Comparison of ENCODE assay signal across 11 mouse cellular contexts in genomic region chr2:181766672-181767557, GRCm38 (mm10). TPM values are rescaled to one million over a fixed set of nuclear protein-coding genes. Genes with fewer than 3 reads are reported as not detected.
DNase-seq lines count a peak whose midpoint lies in the region; ATAC-seq and TF ChIP-seq lines count a peak whose summit lies in the region.
"Had no signal": no experiment of that assay in that cellular context is flagged by ENCODE, and none has a peak within 500 bp of the region (broad histone marks: within the 10 kb centered on the region; RNA-seq: fewer than 3 reads in every experiment).

No protein-coding gene starts in this region.

- H3K4me2 ChIP-seq in neural tube, embryonic 12.5 days (replicated peaks) = peak overlapping the region; percentile 75
- H3K4me2 ChIP-seq: liver, embryonic 11.5 days had no signal

- DNase-seq in frontal cortex, postnatal 10 days (ENCODE audit: low spot score in 2 of 2) = peak; percentile 35 to 37
- DNase-seq in layer of hippocampus, adult 18-20 months (ENCODE audit: low spot score in 2 of 2) = peak; percentile 30 to 75
- DNase-seq in kidney, postnatal 4 days = no peak
- no peak for DNase-seq in lung, adult 18-20 months
- no peak for DNase-seq in adrenal gland, postnatal 36 days
- DNase-seq: gastrocnemius, postnatal 36 days; spleen, adult 18-20 months had no signal

- ATAC-seq in frontal cortex, adult (ENCODE audit: low TSS enrichment) = no peak
- peak; percentile 66 for ATAC-seq in neural tube, embryonic 12.5 days (ENCODE audit: low FRiP score, low read depth)

- peak overlapping the region; percentile 84 for H3K4me3 ChIP-seq in cortical plate, adult 2 months (ENCODE audit: insufficient read depth, low read length)
- H3K4me3 ChIP-seq in neural tube, embryonic 12.5 days = peak overlapping the region; percentile 49

- no peaks in the 10 kb centered on the region for H3K9me3 ChIP-seq in neural tube, embryonic 12.5 days

- peaks cover 2% of the 10 kb centered on the region for H3K4me1 ChIP-seq in cortical plate, adult 2 months (ENCODE audit: control insufficient read depth, insufficient read depth, low read length)
- peaks cover 34% of the 10 kb centered on the region for H3K4me1 ChIP-seq in neural tube, embryonic 12.5 days

- peak; percentile 31; the same call in 1 of the 2 replicates for TF ChIP-seq POLR2A in cortical plate, adult 2 months (IDR thresholded peaks at IDR 0.05; ENCODE audit: extremely low read depth, insufficient read depth, low read length)

- H3K9ac ChIP-seq in neural tube, embryonic 12.5 days = peak overlapping the region; percentile 70

- H3K27ac ChIP-seq in cortical plate, adult 2 months (ENCODE audit: insufficient read depth, low read length) = no peak overlapping the region
- H3K27ac ChIP-seq in neural tube, embryonic 12.5 days = peak overlapping the region; percentile 80

- 28% methylated on average over 14 of the region's 14 CpGs for WGBS in neural tube, embryonic 12.5 days

- H3K36me3 ChIP-seq in neural tube, embryonic 12.5 days = no peaks in the 10 kb centered on the region

- H3K27me3 ChIP-seq in neural tube, embryonic 12.5 days (replicated peaks) = no peaks in the 10 kb centered on the region

- no peak for TF ChIP-seq CTCF in cortical plate, adult 2 months (IDR thresholded peaks at IDR 0.05; ENCODE audit: extremely low read depth, insufficient read depth, low read length)

RNA-seq across cellular contexts. Expression of gene Myt1, which starts 3.8 kb away (rescaled TPM):
- polyA plus RNA-seq in cortical plate, adult 2 months (2012; rRNA removed) = 7.0 and 11.8 TPM in 2 replicates
- 10 to 100 TPM; 26.0 to 28.5 TPM for total RNA-seq in layer of hippocampus, adult 18-20 months (2021)
- polyA plus RNA-seq in neural tube, embryonic 12.5 days (2016; fragmentation: Nextera tagmentation; extraction: Ambion mirVana) = 70.4 and 79.3 TPM in 2 replicates
- 1 to 10 TPM; 2.7 to 3.7 TPM for total RNA-seq in adrenal gland, postnatal 36 days (2021)
- total RNA-seq: gastrocnemius, postnatal 36 days had no signal

RNA-seq across cellular contexts. Expression of gene Oprl1, which starts 52.1 kb away (rescaled TPM):
- polyA plus RNA-seq in cortical plate, adult 2 months (2012; rRNA removed) = 34.7 and 40.2 TPM in 2 replicates
- total RNA-seq in layer of hippocampus, adult 18-20 months (2021) = 10 to 100 TPM; 50.6 to 52.4 TPM
- 36.4 and 39.6 TPM in 2 replicates for polyA plus RNA-seq in neural tube, embryonic 12.5 days (2016; fragmentation: Nextera tagmentation; extraction: Ambion mirVana)
- total RNA-seq in adrenal gland, postnatal 36 days (2021) = 1 to 10 TPM in 1 of 2 experiments, under 1 TPM in 1; 0.63 to 1.3 TPM
- total RNA-seq: gastrocnemius, postnatal 36 days had no signal

Comparison
In these comparisons a context has a peak if more than half of its experiments do, and no peak if none do; other contexts are left out.
1. DNase-seq: peak in frontal cortex, postnatal 10 days (2 of 2) and layer of hippocampus, adult 18-20 months (2 of 2); none in kidney, postnatal 4 days (0 of 2), lung, adult 18-20 months (0 of 2) and adrenal gland, postnatal 36 days (0 of 2).
2. RNA of gene Myt1, which starts 3.8 kb away (total RNA-seq): 26.0 to 28.5 TPM in layer of hippocampus, adult 18-20 months; 2.7 to 3.7 TPM in adrenal gland, postnatal 36 days; every median in the first group is over 4 times any median in the second.
3. RNA of gene Oprl1, which starts 52.1 kb away (total RNA-seq): 50.6 to 52.4 TPM in layer of hippocampus, adult 18-20 months; 0.63 to 1.3 TPM in adrenal gland, postnatal 36 days; every median in the first group is over 10 times any median in the second.